Mouse (Mus musculus): ENCODE results near the gene Gpr37l1. TPM values are rescaled to one million over a fixed set of nuclear protein-coding genes. Genes with fewer than 3 reads are reported as not detected.

Gpr37l1 gene
- polyA plus RNA-seq, 1 experiment from 2014 or later, result not detected

- Histone ChIP-seq H3K27me3 (ENCODE audit: insufficient read depth, low read length) (no peaks in the 10 kb centered on the region), H3K4me3 (ENCODE audit: low read depth, low read length) (peak overlapping the region; percentile 88), H3K4me2 (ENCODE audit: low read depth, low read length) (peak overlapping the region; percentile 82), H3K4me1 (ENCODE audit: insufficient read depth) (peaks cover 13% of the 10 kb centered on the region), H3K9ac (replicated peaks) (peak overlapping the region; percentile 80), H3K9me3 (ENCODE audit: low read length) (no peaks in the 10 kb centered on the region), H3K27ac (ENCODE audit: low read depth) (peak overlapping the region; percentile 78), H3K36me3 (replicated peaks; ENCODE audit: insufficient read depth, low read length) (peaks cover 5% of the 10 kb centered on the region; the same call in 1 of the 2 replicates)
- 7% methylated on average over 7 of the region's 7 CpGs for WGBS (ENCODE audit: insufficient replicate concordance)
- ATAC-seq (peak; percentile 33; the same call in 1 of the 2 replicates), DNase-seq (no peak)
- no peak for TF ChIP-seq CTCF (IDR thresholded peaks at IDR 0.05; ENCODE audit: low read depth)
- TF ChIP-seq EP300 (IDR thresholded peaks at IDR 0.05; ENCODE audit: low read depth), result no peak
These were observed 19.8 kb downstream of the Gpr37l1 start for GRCm38 (mm10) chr1:135147702-135148058.

GRCm38 (mm10) chr1:135146946-135147701 lies 20.4 kb downstream of the Gpr37l1 start:
- Histone ChIP-seq H3K4me3 (ENCODE audit: low read depth, low read length) (peak overlapping the region; percentile 88), H3K4me1 (ENCODE audit: insufficient read depth) (peaks cover 13% of the 10 kb centered on the region), H3K27me3 (ENCODE audit: insufficient read depth, low read length) (no peaks in the 10 kb centered on the region), H3K27ac (ENCODE audit: low read depth) (peak overlapping the region; percentile 78), H3K4me2 (ENCODE audit: low read depth, low read length) (peak overlapping the region; percentile 82), H3K36me3 (replicated peaks; ENCODE audit: insufficient read depth, low read length) (peaks cover 5% of the 10 kb centered on the region; the same call in 1 of the 2 replicates), H3K9ac (replicated peaks) (peak overlapping the region; percentile 80), H3K9me3 (ENCODE audit: low read length) (no peaks in the 10 kb centered on the region)
- TF ChIP-seq EP300 (IDR thresholded peaks at IDR 0.05; ENCODE audit: low read depth) (no peak), CTCF (IDR thresholded peaks at IDR 0.05; ENCODE audit: low read depth) (no peak)
- WGBS (ENCODE audit: insufficient replicate concordance), result under 1% methylated on average over 61 of the region's 69 CpGs
- DNase-seq (peak; percentile 89), ATAC-seq (peak; percentile 70)

- Histone ChIP-seq H3K36me3 (replicated peaks; ENCODE audit: insufficient read depth, low read length) (peaks cover 5% of the 10 kb centered on the region), H3K9ac (replicated peaks) (peak within 1 kb of the TSS; percentile 80), H3K4me2 (ENCODE audit: low read depth, low read length) (peak within 1 kb of the TSS; percentile 82), H3K27ac (ENCODE audit: low read depth) (peak within 1 kb of the TSS; percentile 78), H3K4me1 (ENCODE audit: insufficient read depth) (peaks cover 13% of the 10 kb centered on the region), H3K9me3 (ENCODE audit: low read length) (no peaks in the 10 kb centered on the region), H3K27me3 (ENCODE audit: insufficient read depth, low read length) (no peaks in the 10 kb centered on the region), H3K4me3 (ENCODE audit: low read depth, low read length) (peak within 1 kb of the TSS; percentile 88)
- ATAC-seq, result peak; percentile 90
- WGBS (ENCODE audit: insufficient replicate concordance), result 2% methylated on average over 50 of the region's 78 CpGs
- peak; percentile 89 for DNase-seq
- TF ChIP-seq CTCF (IDR thresholded peaks at IDR 0.05; ENCODE audit: low read depth), result no peak
- TF ChIP-seq EP300 (IDR thresholded peaks at IDR 0.05; ENCODE audit: low read depth), result no peak
These were observed 21.2 kb downstream of the Gpr37l1 start, which contains the start of gene Arl8a for GRCm38 (mm10) chr1:135146077-135146945. Arl8a (plus strand) TSS chr1:135146824.

- 84% methylated on average over 2 of the region's 2 CpGs for WGBS (ENCODE audit: insufficient replicate concordance)
- DNase-seq, result no peak
- Histone ChIP-seq H3K27ac (ENCODE audit: low read depth) (no peak overlapping the region), H3K4me2 (ENCODE audit: low read depth, low read length) (no peak overlapping the region), H3K4me1 (ENCODE audit: insufficient read depth) (peaks cover 11% of the 10 kb centered on the region; the same call in 1 of the 2 replicates), H3K27me3 (ENCODE audit: insufficient read depth, low read length) (no peaks in the 10 kb centered on the region), H3K36me3 (replicated peaks; ENCODE audit: insufficient read depth, low read length) (peaks cover 7% of the 10 kb centered on the region), H3K4me3 (ENCODE audit: low read depth, low read length) (no peak overlapping the region), H3K9ac (replicated peaks) (no peak overlapping the region), H3K9me3 (ENCODE audit: low read length) (no peaks in the 10 kb centered on the region)
- ATAC-seq, result no peak
- TF ChIP-seq CTCF (IDR thresholded peaks at IDR 0.05; ENCODE audit: low read depth), result no peak
- no peak for TF ChIP-seq EP300 (IDR thresholded peaks at IDR 0.05; ENCODE audit: low read depth)
These were observed 23.5 kb downstream of the Gpr37l1 start for GRCm38 (mm10) chr1:135143940-135144339.

- Histone ChIP-seq H3K9ac (replicated peaks) (no peak overlapping the region), H3K36me3 (replicated peaks; ENCODE audit: insufficient read depth, low read length) (peaks cover 8% of the 10 kb centered on the region), H3K4me2 (ENCODE audit: low read depth, low read length) (no peak overlapping the region), H3K4me1 (ENCODE audit: insufficient read depth) (peaks cover 2% of the 10 kb centered on the region; the same call in 1 of the 2 replicates), H3K27ac (ENCODE audit: low read depth) (no peak overlapping the region), H3K4me3 (ENCODE audit: low read depth, low read length) (no peak overlapping the region), H3K27me3 (ENCODE audit: insufficient read depth, low read length) (no peaks in the 10 kb centered on the region), H3K9me3 (ENCODE audit: low read length) (no peaks in the 10 kb centered on the region)
- TF ChIP-seq CTCF (IDR thresholded peaks at IDR 0.05; ENCODE audit: low read depth) (no peak), EP300 (IDR thresholded peaks at IDR 0.05; ENCODE audit: low read depth) (no peak)
- ATAC-seq (no peak), DNase-seq (no peak)
- 56% methylated on average over 2 of the region's 2 CpGs for WGBS (ENCODE audit: insufficient replicate concordance)
These were observed 25.0 kb downstream of the Gpr37l1 start for GRCm38 (mm10) chr1:135142452-135142851.

GRCm38 (mm10) chr1:135139906-135140305 lies 27.6 kb downstream of the Gpr37l1 start:
- Histone ChIP-seq H3K27me3 (ENCODE audit: insufficient read depth, low read length) (no peaks in the 10 kb centered on the region), H3K4me3 (ENCODE audit: low read depth, low read length) (no peak overlapping the region), H3K4me2 (ENCODE audit: low read depth, low read length) (no peak overlapping the region), H3K36me3 (replicated peaks; ENCODE audit: insufficient read depth, low read length) (peaks cover 9% of the 10 kb centered on the region), H3K27ac (ENCODE audit: low read depth) (no peak overlapping the region), H3K4me1 (ENCODE audit: insufficient read depth) (no peaks in the 10 kb centered on the region; the same call in 1 of the 2 replicates), H3K9ac (replicated peaks) (no peak overlapping the region), H3K9me3 (ENCODE audit: low read length) (no peaks in the 10 kb centered on the region)
- WGBS (ENCODE audit: insufficient replicate concordance), result 73% methylated on average over 2 of the region's 2 CpGs
- ATAC-seq (no peak), DNase-seq (peak; percentile 46)
- no peak for TF ChIP-seq CTCF (IDR thresholded peaks at IDR 0.05; ENCODE audit: low read depth)
- TF ChIP-seq EP300 (IDR thresholded peaks at IDR 0.05; ENCODE audit: low read depth), result no peak

Measured in liver, postnatal 0 days (tissue).